Mouse (Mus musculus) heart, adult 11 months (tissue): ENCODE data around the gene Etv6.

Source experiments
- DNase-seq: peaks from one replicate; pipeline ENCODE4 v3.0.0; 2022

Gene Etv6

DNA sequence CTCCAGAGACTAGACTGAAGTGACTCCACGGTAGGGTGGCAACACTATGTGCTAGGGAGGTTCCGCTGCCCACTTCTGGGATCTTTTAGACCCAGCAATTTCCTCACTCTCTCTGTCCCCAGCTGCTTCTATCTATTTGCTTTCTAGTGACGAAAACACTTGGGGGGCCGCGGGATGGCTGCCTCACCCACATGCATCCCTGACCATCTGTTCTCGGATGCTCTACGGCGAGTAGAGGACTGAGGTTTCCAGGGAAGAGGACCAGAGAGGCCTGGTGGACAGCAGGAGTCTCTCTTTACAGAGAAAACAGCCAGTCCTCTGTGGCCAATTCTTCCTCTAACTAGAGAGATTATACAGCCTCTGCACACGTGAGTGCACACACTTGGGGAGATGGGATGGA, 43.6 kb downstream of the Etv6 start:
- DNase-seq, result no peak

GRCm38 (mm10) chr6:134079563-134079962, 44.1 kb downstream of the Etv6 start:
- DNase-seq, result no peak

DNA sequence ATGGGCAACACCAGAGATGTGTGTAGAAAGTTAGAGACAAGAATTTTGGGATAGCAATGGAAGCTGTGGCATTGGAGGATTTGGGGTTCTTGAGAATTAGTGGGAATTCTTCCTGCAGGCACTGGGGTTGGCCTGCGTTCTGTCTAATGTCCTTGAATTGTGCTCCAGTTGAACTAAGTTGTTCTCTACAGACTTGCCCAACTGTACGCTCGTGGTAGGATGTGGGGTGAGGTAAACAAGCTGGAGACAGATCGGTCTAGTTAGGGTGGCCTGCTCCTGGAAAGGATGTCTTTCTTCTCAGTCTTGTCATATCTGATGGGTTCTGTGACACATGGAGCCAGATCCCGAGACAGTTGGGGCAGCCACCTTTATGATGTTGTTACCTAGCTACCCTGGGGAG, 45.4 kb downstream of the Etv6 start:
- DNase-seq, result no peak

DNA sequence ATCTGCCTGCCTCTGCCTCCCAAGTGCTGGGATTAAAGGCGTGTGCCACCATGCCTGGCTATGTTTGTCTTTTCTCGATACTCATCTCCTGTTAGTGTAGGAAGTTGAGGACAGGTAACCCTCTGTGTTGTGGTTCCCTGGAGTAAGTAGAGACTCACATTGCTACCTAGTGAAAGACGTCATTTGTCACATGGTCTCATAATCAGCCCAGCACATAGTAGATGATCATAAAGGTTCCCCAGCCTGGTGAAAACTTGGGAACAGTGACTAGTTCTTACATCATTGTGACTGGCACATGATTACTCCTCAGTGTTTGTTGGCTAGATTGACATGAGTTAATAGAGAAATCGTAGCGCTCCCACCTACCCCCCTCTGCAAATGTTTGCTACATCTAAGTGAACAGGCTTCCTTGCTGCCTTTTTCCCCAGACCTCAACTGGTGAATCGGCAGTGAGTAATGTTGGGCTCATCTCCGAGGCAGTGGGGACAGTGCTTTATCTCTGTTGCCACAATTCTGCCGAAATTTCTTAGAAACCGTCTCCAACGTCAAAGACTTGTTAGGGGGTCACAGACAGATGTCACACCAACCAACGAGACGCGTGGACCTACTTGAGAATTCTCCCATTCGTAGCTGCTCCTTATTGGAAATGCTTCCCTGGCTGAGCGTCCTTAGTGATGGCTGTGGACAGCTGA, 46.9 kb downstream of the Etv6 start:
- DNase-seq, result no peak

GRCm38 (mm10) chr6:134083428-134083827, 47.9 kb downstream of the Etv6 start:
- DNase-seq, result no peak

- no peak for DNase-seq
Measured at GRCm38 (mm10) chr6:134086351-134086750, 50.9 kb downstream of the Etv6 start.

DNA sequence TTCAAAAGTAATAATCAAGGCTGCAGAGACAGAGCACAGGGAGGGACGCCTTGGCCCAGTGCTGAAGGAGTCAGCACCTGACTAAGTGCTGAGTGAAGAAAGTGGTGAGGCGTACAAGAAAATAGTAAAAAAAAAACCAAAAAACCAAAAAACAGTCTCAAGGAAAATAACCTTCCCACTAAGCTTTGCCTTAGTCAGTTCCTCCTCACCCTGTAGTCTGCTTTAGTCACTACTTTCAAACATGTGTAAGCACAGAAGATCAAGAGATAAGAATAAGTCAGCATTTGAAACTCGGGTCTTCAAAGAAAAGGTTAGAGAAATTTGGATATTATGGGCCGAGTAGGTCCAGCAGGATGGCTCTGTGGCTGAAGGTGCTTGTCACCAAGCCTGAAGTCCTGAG, 52.2 kb downstream of the Etv6 start:
- no peak for DNase-seq

- peak; percentile 96 for DNase-seq
Measured at GRCm38 (mm10) chr6:134089671-134090377, 54.3 kb downstream of the Etv6 start.

GRCm38 (mm10) chr6:134090378-134090692, 54.8 kb downstream of the Etv6 start:
- peak; percentile 93 for DNase-seq

- peak; percentile 92 for DNase-seq
Measured at GRCm38 (mm10) chr6:134090875-134091274, 55.4 kb downstream of the Etv6 start.

DNA sequence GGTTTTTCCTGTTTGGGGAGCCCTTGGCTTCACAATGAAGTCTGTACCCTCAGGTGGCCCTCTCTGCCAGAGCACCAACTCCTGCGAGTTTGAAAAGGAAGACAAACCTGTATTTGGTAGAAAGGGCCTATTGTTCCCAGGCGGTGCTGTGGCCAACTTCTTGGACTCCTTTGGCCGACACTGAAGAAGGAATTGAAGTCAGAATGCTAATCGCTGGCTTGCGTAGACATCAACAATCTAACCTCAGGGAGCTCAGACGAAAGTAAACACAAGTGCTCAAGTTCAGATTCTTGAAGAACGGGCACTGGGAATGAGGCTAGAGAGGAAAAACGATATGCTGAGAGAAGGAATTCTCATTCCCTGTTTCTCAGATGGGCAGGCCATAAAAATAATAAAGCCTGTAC, 55.9 kb downstream of the Etv6 start:
- DNase-seq, result peak; percentile 90

- DNase-seq, result no peak
Measured at GRCm38 (mm10) chr6:134094066-134094465, 58.6 kb downstream of the Etv6 start.

GRCm38 (mm10) chr6:134094620-134095019, 59.1 kb downstream of the Etv6 start:
- DNase-seq, result no peak

GRCm38 (mm10) chr6:134095582-134095981, 60.1 kb downstream of the Etv6 start:
- no peak for DNase-seq

DNA sequence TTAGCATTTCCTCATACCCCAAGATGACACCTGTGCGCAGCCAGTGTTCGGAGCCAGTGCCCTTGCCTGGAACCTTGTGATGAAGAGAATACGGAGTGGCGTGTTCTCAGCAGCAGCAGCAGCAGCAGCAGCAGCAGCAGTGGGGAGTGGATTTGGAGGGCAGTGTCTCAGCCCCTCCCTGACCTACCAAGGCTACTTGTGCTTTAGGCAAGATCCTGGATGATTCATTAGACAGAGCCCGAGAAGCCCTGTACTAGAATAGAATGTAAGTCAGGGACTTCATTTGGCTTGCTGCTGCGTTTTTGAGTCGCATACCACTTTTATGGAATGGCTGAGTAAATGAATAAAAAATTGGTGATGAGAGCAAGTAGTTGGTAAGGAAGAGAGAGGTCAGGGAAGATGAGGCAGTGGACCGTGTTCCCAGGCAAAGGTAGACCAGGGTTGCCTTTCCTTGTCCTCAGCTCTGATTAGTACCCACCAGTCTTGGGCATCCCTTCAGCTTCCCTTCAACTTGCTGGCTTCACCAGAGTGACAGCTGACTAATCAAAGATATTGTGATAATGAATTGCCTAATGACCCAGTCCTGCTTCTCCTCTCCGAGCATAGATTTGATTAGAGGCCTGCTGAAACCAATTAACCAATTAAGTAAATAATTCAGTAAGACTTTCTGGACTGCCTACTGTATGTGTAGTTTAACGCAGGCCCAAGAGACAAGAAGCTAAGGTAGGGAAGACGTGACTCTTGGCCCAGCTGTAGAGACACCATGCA, 64.7 kb downstream of the Etv6 start:
- DNase-seq, result no peak

- no peak for DNase-seq
Measured at GRCm38 (mm10) chr6:134102396-134102795, 66.9 kb downstream of the Etv6 start.

DNA sequence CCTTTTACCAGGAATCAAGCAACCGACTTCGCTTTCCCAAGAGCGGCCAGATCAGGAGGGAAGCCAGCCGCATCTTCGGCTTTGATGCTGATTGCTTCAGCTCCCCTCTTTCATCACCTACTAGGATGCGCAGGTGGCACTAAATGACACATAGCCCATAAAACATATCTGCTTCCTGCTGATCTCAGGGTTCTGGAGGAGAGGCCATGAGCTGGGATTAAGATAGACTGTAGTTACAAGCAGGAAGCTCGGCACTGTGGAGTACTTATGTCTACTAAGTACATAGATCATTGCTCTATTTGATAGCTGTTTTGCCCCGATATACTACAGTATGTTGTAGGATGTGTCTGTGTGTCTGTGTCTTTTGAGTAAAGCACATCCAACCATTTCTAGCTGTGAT, 68.0 kb downstream of the Etv6 start:
- DNase-seq, result no peak

- DNase-seq, result peak; percentile 94
Measured at GRCm38 (mm10) chr6:134105514-134106201, 70.2 kb downstream of the Etv6 start.

DNA sequence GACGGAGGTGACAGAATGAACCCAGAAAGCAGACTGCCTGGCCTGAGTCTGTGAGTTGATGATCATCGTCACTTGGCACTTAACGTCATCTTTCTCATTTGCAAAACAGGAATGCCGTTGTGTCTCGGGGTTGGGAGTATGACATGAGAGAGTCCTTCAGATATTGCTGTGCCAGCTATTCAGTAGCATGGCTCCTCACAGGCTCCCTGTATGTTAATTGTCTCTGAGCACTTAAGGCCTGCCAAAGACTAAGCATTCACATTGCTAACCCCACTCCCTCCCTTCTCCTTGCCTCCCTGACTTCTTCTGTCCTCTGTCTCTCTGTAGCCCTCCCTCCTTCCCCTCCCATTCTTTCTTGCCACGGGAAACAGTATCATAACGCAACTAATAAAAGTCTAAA, 72.2 kb downstream of the Etv6 start:
- DNase-seq, result no peak

DNA sequence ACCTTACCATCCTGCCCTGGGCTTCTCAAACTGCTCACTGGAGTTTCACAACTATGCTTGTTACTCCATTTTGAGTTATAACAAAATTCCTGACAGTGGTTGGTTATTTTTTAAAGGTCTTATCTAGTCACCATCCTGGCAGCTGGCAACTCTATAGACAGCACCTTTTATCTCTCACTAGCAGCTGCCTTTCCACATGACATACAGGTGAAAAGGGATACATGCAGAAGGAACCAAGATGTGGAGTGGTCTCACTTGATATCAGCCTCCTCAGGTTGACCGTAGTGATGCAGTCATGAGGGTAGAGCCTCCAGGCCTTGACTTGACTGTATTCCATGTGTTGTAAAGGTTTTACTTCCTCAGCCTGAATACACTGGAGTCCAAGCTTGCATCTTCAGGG, 74.2 kb downstream of the Etv6 start:
- DNase-seq, result no peak

DNA sequence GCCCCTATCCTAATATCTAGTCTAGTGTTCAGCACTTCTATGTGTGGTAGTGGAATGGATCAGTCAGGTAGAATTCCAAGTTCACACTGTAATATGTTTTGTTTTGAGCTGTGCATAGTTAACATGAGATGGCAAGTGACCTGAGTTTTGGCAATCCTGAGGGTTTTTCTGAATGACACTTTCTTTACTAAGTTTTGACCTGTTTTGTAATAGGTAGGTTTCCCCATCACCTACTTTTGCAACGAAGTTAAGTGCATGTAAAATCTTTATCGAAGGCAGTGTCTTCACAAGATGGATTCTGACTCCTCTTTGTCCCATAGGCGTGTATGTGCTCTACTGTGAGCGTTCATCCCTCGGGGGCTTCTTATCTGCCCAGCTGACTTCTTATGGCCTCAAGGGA, 74.7 kb downstream of the Etv6 start:
- no peak for DNase-seq

DNA sequence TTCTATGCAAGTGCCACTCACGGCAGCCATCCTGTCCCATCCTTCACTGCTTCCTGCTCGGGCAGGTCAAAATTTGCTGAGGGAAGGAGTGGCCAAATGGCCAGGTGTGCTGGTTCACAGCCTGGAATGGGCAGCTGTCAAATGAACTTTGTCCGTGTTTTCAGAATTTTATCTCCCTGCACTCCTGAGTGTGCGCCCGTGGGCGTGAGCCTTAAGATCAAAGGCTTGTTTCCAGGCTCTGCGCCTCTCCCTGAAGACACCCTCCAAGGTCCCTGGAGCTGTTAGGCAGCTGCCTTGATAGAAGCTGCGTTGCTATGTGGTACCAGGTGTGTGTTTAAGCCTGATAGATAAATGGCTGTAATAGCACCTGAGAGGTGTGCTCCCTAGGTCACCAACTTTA, 76.1 kb downstream of the Etv6 start:
- no peak for DNase-seq

DNA sequence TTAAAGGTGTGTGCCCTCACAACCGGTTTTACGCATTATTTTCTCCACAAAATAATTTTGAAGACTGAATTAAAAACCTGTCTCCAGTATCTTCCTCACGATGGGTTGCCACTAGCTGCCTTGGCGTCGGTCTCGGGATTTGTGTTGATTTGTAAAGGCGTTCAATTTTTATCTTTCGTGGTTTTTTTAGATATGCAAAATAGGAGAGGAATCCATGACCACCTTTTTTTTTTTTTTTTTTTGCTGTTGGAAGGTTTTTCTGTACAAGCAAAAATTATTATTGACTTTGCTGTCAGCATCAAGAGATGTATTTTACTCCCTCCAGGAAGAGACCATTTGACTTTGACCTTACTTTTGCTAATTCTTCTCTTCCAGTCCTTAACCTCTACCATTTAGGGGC, 77.3 kb downstream of the Etv6 start:
- no peak for DNase-seq

DNA sequence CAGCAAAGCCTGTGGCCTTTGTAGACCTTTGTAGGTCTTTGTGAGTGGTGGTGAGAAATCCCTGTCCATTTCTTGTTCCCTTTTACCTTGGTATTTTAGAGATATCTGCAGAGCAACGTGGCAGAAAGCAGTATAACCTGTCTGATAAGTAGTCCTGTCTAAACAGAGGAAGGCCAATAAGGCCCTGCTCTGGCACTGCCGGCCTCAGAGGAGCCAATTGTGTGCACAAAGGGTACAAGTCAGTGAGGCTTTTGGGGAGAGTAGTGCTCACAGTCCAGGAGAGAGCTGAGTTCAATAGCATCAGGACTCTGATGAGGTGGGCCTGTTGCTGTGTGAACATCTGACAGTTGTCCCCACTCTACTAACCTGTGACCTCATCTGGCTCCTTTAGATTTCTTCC, 77.7 kb downstream of the Etv6 start:
- no peak for DNase-seq
